Mouse (Mus musculus) heart, adult 2 months (tissue): Measurements from ENCODE around the gene Tat.

ENCODE experiments used
- CTCF ChIP-seq: fragments of 200-600 bp; IDR thresholded peaks from 2 replicates; pipeline ENCODE4 v1.8.1; 2022; ENCODE audit warnings: antibody characterized with exemption, mild to moderate bottlenecking, moderate library complexity
- EP300 ChIP-seq: fragments of 200-500 bp; IDR thresholded peaks from 2 replicates; pipeline ENCODE4 v1.6.1; 2011; ENCODE audit warnings: low read depth, low read length, control low read depth; ENCODE audit not compliant: insufficient read depth
- POLR2A ChIP-seq: fragments of 200-500 bp; IDR thresholded peaks from 2 replicates; pipeline ENCODE4 v1.6.1; 2011; ENCODE audit warnings: mild to moderate bottlenecking, low read depth, low read length, control low read depth; ENCODE audit not compliant: insufficient read depth

DNA sequence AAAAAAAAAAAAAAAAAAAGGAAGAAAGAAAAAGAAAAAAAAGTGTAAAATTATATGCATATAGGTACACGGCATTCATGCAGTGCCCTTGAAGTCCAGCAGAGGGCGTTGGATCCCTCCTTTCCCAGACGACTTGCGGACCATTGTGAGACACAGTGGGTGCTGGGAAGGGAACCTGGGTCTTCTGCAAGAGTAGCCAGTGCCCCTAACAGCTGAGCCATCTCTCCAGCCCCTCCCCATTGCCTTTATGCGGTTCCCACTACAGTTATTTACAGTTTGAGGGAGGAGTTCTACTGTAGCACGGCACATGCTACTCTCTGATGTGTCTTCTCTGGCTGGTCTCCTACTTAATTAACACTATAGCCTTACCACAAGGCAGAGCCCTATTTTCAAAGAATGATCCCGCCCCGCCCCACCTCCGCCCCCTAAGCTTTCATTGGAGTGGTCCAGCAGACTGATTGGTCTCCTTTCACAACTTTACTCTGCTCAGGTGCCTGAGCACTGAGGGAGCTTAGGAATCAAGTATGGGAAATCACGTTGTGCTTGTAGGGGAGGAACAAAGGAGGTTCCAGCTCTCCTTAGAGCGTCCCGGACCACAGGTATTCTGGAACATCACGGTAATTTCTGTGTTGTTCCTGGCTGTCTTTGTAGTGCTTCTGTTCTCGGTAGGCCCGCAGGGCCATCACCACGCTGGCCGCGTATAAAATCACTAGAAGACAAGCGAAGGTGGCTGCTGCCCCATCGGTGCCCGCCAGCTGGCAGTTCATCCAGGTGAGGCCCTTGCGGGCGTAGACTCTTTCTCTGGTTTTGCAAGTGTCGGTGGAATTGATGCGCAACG, 42.6 kb upstream of the Tat start:
- no peak for TF ChIP-seq POLR2A
- peak; percentile 59 for TF ChIP-seq CTCF
- no peak for TF ChIP-seq EP300
